Mouse (Mus musculus) forebrain, embryonic 11.5 days (tissue): Measurements from ENCODE around the gene Kif18b. TPM values are rescaled to one million over a fixed set of nuclear protein-coding genes. Genes with fewer than 3 reads are reported as not detected.

Source experiments
- ATAC-seq: fragments of 200-750 bp; cut with Nextera tagmentation; replicated peaks from 2 replicates; pipeline ENCODE4 v1.8.0; 2017; ENCODE audit warnings: moderate TSS enrichment; ENCODE audit not compliant: low FRiP score
- DNase-seq: peaks from one replicate; pipeline ENCODE4 v3.0.0-alpha.2; 2017; ENCODE audit warnings: low spot score
- H3K27ac ChIP-seq: fragments of 300-500 bp; sonication (generic); 2 replicates; pipeline ENCODE4 v1.5.1; 2014; ENCODE audit warnings: low read depth, low read length
- H3K27me3 ChIP-seq: fragments of 300-500 bp; sonication (generic); 2 replicates; pipeline ENCODE4 v1.6.1; 2014; ENCODE audit warnings: mild to moderate bottlenecking, low read length, mixed read lengths; ENCODE audit not compliant: control insufficient read depth, insufficient read depth
- H3K36me3 ChIP-seq: fragments of 300-500 bp; sonication (generic); 2 replicates; pipeline ENCODE4 v1.6.1; 2014; ENCODE audit warnings: mild to moderate bottlenecking, low read length, moderate library complexity, mixed read lengths; ENCODE audit not compliant: control insufficient read depth, insufficient read depth
- H3K4me1 ChIP-seq: fragments of 300-500 bp; sonication (generic); replicated peaks from 2 replicates; pipeline ENCODE4 v1.6.1; 2014; ENCODE audit warnings: low read length, mixed read lengths; ENCODE audit not compliant: control insufficient read depth, insufficient read depth
- H3K4me2 ChIP-seq: fragments of 300-500 bp; sonication (generic); 2 replicates; pipeline ENCODE4 v1.6.1; 2014; ENCODE audit warnings: low read depth, mild to moderate bottlenecking, low read length, moderate library complexity, mixed read lengths; ENCODE audit not compliant: severe bottlenecking
- H3K4me3 ChIP-seq: fragments of 300-500 bp; sonication (generic); 2 replicates; pipeline ENCODE4 v1.5.1; 2014; ENCODE audit warnings: low read depth, low read length
- H3K9ac ChIP-seq: fragments of 300-500 bp; sonication (generic); 2 replicates; pipeline ENCODE4 v1.6.1; 2014; ENCODE audit warnings: low read length
- H3K9me3 ChIP-seq: fragments of 300-500 bp; sonication (generic); 2 replicates; pipeline ENCODE4 v1.6.1; 2016; ENCODE audit warnings: low read length, mixed read lengths; ENCODE audit not compliant: control insufficient read depth
- WGBS: fragments of 180-500 bp; shearing (Covaris S2); extraction: QIAGEN DNeasy Blood & Tissue Kit; methylation state at CpG from one replicate; pipeline ENCODE4 v1.1.7; 2014; 5-methylcytosine and 5-hydroxymethylcytosine counted together
- polyA plus RNA-seq: library from polyadenylated mRNA; unstranded; fragments of >200 nt; fragmentation: Nextera tagmentation; extraction: Ambion mirVana; gene quantifications from 2 replicates; pipeline ENCODE4 v1.2.1, GENCODE M21; 2014

The Kif18b gene
- polyA plus RNA-seq, 1 experiment from 2014 or later = 13.3 TPM

DNA sequence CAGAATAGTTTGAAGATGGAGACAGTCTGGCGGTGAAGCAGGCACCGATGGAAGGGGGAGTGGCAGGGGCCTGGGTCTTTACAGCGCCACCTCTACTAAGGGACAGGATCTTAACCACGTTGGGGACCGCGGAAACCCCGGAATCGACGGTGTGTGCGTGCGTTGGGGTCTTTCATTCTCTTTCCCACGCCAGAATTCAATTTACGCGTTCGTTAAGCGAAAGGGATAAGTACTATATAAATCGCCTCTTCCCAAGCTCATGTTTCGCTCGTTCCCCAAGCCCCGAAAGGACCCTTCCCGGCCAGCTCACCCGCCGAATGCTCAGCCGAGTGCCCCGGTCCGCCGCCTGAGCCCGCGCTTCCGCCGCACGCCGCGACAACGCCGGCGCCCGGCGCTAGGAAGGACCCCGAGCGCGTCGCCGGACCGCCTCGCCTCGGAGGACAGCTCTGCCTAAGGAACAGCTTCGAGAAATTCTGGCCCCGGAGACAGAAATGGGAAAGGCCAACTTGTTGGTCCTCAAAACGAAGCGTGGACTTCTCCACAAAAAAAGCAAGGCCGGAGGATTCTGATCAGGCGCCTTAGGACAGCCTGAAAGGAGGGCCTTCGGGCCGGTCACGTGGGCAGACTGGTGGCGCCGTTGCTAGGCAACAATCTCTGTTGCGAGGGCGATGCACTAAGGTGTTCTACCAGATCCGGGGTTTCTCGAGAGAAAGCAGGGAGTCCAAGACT lies 44.2 kb downstream of the Kif18b start, which contains the start of the genes Eftud2 and Ccdc103:
Eftud2 (minus strand) TSS at position 401 of the 729 bp plus-strand sequence.
Ccdc103 (plus strand) TSS at position 620 of the 729 bp plus-strand sequence.
- DNase-seq (peak; percentile 93), ATAC-seq (peak; percentile 92)
- Histone ChIP-seq H3K4me3 (peak within 1 kb of the TSS; percentile 80), H3K9me3 (no peaks in the 10 kb centered on the region), H3K4me1 (peaks cover 12% of the 10 kb centered on the region), H3K4me2 (peak within 1 kb of the TSS; percentile 88), H3K27ac (peak within 1 kb of the TSS; percentile 79), H3K27me3 (no peaks in the 10 kb centered on the region), H3K9ac (peak within 1 kb of the TSS; percentile 88), H3K36me3 (peaks cover 2% of the 10 kb centered on the region; the same call in 1 of the 2 replicates)
- WGBS = under 1% methylated on average over 62 of the region's 62 CpGs

DNA sequence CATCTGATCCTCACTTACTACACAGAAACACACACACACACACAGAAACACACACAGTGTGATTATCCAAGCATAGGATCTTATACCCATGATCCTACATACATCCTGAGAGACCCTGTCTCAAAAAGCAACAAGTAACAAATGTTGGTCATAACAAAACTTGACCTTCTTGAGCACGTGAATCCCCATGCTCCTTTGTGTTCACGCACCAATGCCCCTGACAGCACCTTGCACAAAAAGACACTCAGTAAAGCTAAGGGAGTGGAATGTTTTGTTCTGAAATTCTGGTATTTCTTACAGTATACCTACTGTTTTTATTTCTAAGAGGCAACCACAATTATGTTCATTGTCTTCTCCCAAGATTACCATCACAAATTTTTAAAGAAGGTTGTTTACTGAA lies 45.4 kb downstream of the Kif18b start:
- no peaks in the 10 kb centered on the region for H3K27me3 ChIP-seq
- H3K9ac ChIP-seq = no peak overlapping the region; the same call in 1 of the 2 replicates
- WGBS = 71% methylated on average over 2 of the region's 2 CpGs
- no peak overlapping the region for H3K27ac ChIP-seq
- peak overlapping the region; percentile 80 for H3K4me3 ChIP-seq
- H3K36me3 ChIP-seq = peaks cover 2% of the 10 kb centered on the region
- H3K9me3 ChIP-seq = no peaks in the 10 kb centered on the region
- peaks cover 12% of the 10 kb centered on the region for H3K4me1 ChIP-seq
- DNase-seq (no peak), ATAC-seq (no peak)
- peak overlapping the region; percentile 88 for H3K4me2 ChIP-seq

DNA sequence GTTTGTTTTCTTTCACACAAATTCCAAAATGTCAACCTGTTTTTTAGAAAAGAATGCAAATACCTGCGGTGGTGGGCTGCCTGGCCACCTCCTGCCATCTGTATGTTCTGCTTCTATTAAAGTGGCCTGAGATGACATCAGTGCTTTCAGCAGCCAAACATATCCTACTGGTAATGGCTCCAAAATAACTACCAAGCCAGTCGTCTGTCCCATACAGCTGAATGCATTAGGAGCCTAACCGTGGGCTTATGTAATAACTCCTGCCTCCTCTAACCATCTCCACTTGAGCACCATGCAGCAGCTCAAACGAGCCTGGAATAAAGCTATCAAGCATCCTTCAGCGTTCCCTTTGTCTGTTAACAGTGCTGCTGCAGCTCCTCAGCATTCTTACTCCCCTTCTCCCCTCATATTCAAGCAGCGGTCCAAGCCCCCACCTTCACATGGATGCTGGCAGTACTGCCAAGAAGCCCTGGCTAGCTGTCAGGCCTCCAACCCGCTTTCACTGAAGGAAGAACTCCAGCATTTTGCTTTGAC lies 50.1 kb downstream of the Kif18b start:
- Histone ChIP-seq H3K9ac (no peak overlapping the region), H3K9me3 (no peaks in the 10 kb centered on the region), H3K4me3 (no peak overlapping the region), H3K27ac (no peak overlapping the region), H3K4me1 (peaks cover 6% of the 10 kb centered on the region), H3K27me3 (no peaks in the 10 kb centered on the region), H3K4me2 (no peak overlapping the region), H3K36me3 (peaks cover 2% of the 10 kb centered on the region)
- DNase-seq (no peak), ATAC-seq (no peak)
- WGBS = 88% methylated on average over 7 of the region's 7 CpGs

GRCm38 (mm10) chr11:102864272-102864671 lies 60.7 kb downstream of the Kif18b start:
- Histone ChIP-seq H3K4me1 (no peaks in the 10 kb centered on the region), H3K4me2 (no peak overlapping the region), H3K36me3 (peaks cover 8% of the 10 kb centered on the region), H3K9ac (no peak overlapping the region), H3K27ac (no peak overlapping the region), H3K9me3 (no peaks in the 10 kb centered on the region), H3K4me3 (no peak overlapping the region), H3K27me3 (no peaks in the 10 kb centered on the region)
- 55% methylated on average over 4 of the region's 4 CpGs for WGBS
- ATAC-seq (no peak), DNase-seq (peak; percentile 77)

DNA sequence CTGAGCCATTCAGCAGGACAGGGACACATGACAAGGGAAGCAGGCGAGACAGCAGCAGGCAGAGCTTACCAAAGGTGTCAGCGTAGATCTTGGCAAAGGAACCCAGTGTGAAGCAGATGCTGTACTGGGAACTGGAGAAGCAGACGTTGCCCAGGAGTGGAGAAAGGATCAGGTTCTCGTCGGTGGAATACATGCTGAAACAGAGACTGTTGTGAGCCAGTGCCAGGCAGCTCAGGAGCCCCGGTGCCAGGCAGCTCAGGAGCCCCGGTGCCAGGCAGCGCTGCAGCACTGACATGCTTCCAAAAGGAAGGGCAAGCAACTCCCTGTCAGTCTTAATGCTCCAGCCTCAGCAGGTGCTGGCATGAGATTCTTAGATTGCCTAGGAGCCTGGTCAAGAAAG lies 65.0 kb downstream of the Kif18b start:
- DNase-seq (no peak), ATAC-seq (no peak)
- Histone ChIP-seq H3K4me2 (no peak overlapping the region), H3K4me1 (no peaks in the 10 kb centered on the region), H3K27me3 (no peaks in the 10 kb centered on the region), H3K36me3 (peaks cover 11% of the 10 kb centered on the region), H3K9me3 (no peaks in the 10 kb centered on the region), H3K9ac (no peak overlapping the region), H3K27ac (no peak overlapping the region), H3K4me3 (no peak overlapping the region)
- 90% methylated on average over 8 of the region's 8 CpGs for WGBS

DNA sequence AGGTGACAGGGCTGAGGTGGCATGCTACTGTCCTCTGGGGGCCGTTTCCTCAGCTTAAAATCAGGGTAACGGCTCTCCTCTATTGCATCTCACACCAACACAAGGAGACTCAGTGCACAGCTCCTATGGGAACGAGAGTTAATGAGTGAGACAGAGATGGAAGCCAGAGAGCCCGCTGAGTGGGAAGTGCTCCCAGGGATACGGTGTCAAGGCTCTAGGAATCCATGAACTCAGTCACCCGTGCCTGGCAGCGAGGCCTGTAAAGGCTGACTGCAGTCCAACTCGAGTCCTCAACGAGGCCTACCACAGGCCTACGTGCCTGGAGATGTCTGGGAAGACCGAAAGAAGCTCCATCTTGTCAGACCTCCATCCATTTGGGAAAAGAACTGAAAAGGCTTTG lies 66.0 kb downstream of the Kif18b start:
- peaks cover 12% of the 10 kb centered on the region for H3K36me3 ChIP-seq

GRCm38 (mm10) chr11:102855941-102856340 lies 69.0 kb downstream of the Kif18b start:
- Histone ChIP-seq H3K4me1 (no peaks in the 10 kb centered on the region), H3K4me3 (no peak overlapping the region), H3K27me3 (no peaks in the 10 kb centered on the region), H3K9ac (no peak overlapping the region), H3K36me3 (peaks cover 11% of the 10 kb centered on the region; the same call in 1 of the 2 replicates), H3K27ac (no peak overlapping the region), H3K9me3 (no peaks in the 10 kb centered on the region), H3K4me2 (no peak overlapping the region)
- DNase-seq (no peak), ATAC-seq (no peak)
- 78% methylated on average over 6 of the region's 6 CpGs for WGBS

More for the DNA sequence above, 66.0 kb downstream of the Kif18b start:
- Histone ChIP-seq H3K27me3 (no peaks in the 10 kb centered on the region), H3K9me3 (no peaks in the 10 kb centered on the region), H3K27ac (no peak overlapping the region), H3K9ac (no peak overlapping the region), H3K4me3 (no peak overlapping the region), H3K4me1 (no peaks in the 10 kb centered on the region), H3K4me2 (no peak overlapping the region)
- DNase-seq (no peak), ATAC-seq (no peak)
- 92% methylated on average over 11 of the region's 11 CpGs for WGBS
